Mouse (Mus musculus): ENCODE results near the gene Spag8.

GRCm38 (mm10) chr4:43691026-43691425 is 37.6 kb upstream of the Spag8 start:
- TF ChIP-seq MYOD1 (IDR thresholded peaks at IDR 0.05; ENCODE audit: control insufficient read depth in 1 of 3, insufficient read length in 2 of 3, low read depth in 2 of 3) (no peak), SRF (IDR thresholded peaks at IDR 0.05; ENCODE audit: control insufficient read depth, insufficient read length, low read depth) (no peak), MYOG (IDR thresholded peaks at IDR 0.05; ENCODE audit: control insufficient read depth in 1 of 3, insufficient read depth in 1 of 3, insufficient read length in 2 of 3, low read depth in 2 of 3) (no peak), POLR2A (IDR thresholded peaks at IDR 0.05; ENCODE audit: insufficient read length, low read depth) (no peak)
